Mouse (Mus musculus) embryonic facial prominence, embryonic 11.5 days (tissue): ENCODE results near the gene Gm45062. TPM values are rescaled to one million over a fixed set of nuclear protein-coding genes. Genes with fewer than 3 reads are reported as not detected.

ENCODE experiments used
- ATAC-seq: fragments of 200-750 bp; cut with Nextera tagmentation; replicated peaks from 2 replicates; pipeline ENCODE4 v1.8.0; 2017; ENCODE audit warnings: low read depth; ENCODE audit not compliant: insufficient number of reproducible peaks, low FRiP score, low TSS enrichment
- DNase-seq: peaks from one replicate; pipeline ENCODE4 v3.0.0-alpha.2; 2015; ENCODE audit warnings: low spot score
- H3K27ac ChIP-seq: fragments of 300-500 bp; sonication (generic); replicated peaks from 2 replicates; pipeline ENCODE4 v1.5.1; 2014; ENCODE audit warnings: mild to moderate bottlenecking, low read depth, low read length, control low read depth
- H3K27me3 ChIP-seq: fragments of 300-500 bp; sonication (generic); 2 replicates; pipeline ENCODE4 v1.6.1; 2014; ENCODE audit warnings: mild to moderate bottlenecking, low read length, moderate library complexity, mixed read lengths; ENCODE audit not compliant: control insufficient read depth, insufficient read depth
- H3K36me3 ChIP-seq: fragments of 300-500 bp; sonication (generic); replicated peaks from 2 replicates; pipeline ENCODE4 v1.6.1; 2014; ENCODE audit warnings: low read depth, mild to moderate bottlenecking, low read length, moderate library complexity, mixed read lengths; ENCODE audit not compliant: control insufficient read depth, insufficient read depth
- H3K4me1 ChIP-seq: fragments of 300-500 bp; sonication (generic); 2 replicates; pipeline ENCODE4 v1.6.1; 2014; ENCODE audit warnings: low read length, mixed read lengths; ENCODE audit not compliant: control insufficient read depth, insufficient read depth
- H3K4me2 ChIP-seq: fragments of 300-500 bp; sonication (generic); 2 replicates; pipeline ENCODE4 v1.6.1; 2014; ENCODE audit warnings: low read depth, mild to moderate bottlenecking, control low read depth, low read length, moderate library complexity
- H3K4me3 ChIP-seq: fragments of 300-500 bp; sonication (generic); 2 replicates; pipeline ENCODE4 v1.5.1; 2014; ENCODE audit warnings: low read depth, low read length, control low read depth
- H3K9ac ChIP-seq: fragments of 300-500 bp; sonication (generic); replicated peaks from 2 replicates; pipeline ENCODE4 v1.6.1; 2014; ENCODE audit warnings: mild to moderate bottlenecking, control low read depth, low read length
- H3K9me3 ChIP-seq: fragments of 300-500 bp; sonication (generic); replicated peaks from 2 replicates; pipeline ENCODE4 v1.6.1; 2016; ENCODE audit warnings: mild to moderate bottlenecking, low read length, inconsistent platforms, mixed read lengths; ENCODE audit not compliant: control insufficient read depth
- WGBS: fragments of 180-500 bp; shearing (Covaris S2); extraction: QIAGEN DNeasy Blood & Tissue Kit; methylation state at CpG from one replicate; pipeline ENCODE4 v1.1.7; 2014; 5-methylcytosine and 5-hydroxymethylcytosine counted together
- polyA plus RNA-seq: library from polyadenylated mRNA; unstranded; fragments of >200 nt; fragmentation: Nextera tagmentation; extraction: Ambion mirVana; gene quantifications from 2 replicates; pipeline ENCODE4 v1.2.1, GENCODE M21; 2014

Gene Gm45062
- polyA plus RNA-seq, 1 experiment from 2014 or later = 14.3 TPM

GRCm38 (mm10) chr6:8489266-8489665 lies 230.0 kb downstream of the Gm45062 start:
- Histone ChIP-seq H3K9me3 (no peaks in the 10 kb centered on the region), H3K4me1 (no peaks in the 10 kb centered on the region), H3K4me2 (no peak overlapping the region), H3K9ac (no peak overlapping the region), H3K36me3 (no peaks in the 10 kb centered on the region), H3K4me3 (no peak overlapping the region), H3K27ac (no peak overlapping the region), H3K27me3 (no peaks in the 10 kb centered on the region)
- no peak for DNase-seq
- ATAC-seq = no peak
- WGBS = 76% methylated on average over 7 of the region's 7 CpGs

GRCm38 (mm10) chr6:8489938-8490585 lies 230.8 kb downstream of the Gm45062 start:
- Histone ChIP-seq H3K36me3 (no peaks in the 10 kb centered on the region), H3K27ac (no peak overlapping the region), H3K27me3 (no peaks in the 10 kb centered on the region), H3K4me2 (no peak overlapping the region), H3K4me3 (no peak overlapping the region), H3K9me3 (no peaks in the 10 kb centered on the region), H3K4me1 (no peaks in the 10 kb centered on the region), H3K9ac (no peak overlapping the region)
- ATAC-seq = no peak
- no peak for DNase-seq
- 81% methylated on average over 1 of the region's 1 CpGs for WGBS

GRCm38 (mm10) chr6:8492248-8492647 lies 233.0 kb downstream of the Gm45062 start:
- ATAC-seq = no peak
- no peak for DNase-seq
- no peak overlapping the region for H3K9ac ChIP-seq
- H3K9me3 ChIP-seq = no peaks in the 10 kb centered on the region
- no peaks in the 10 kb centered on the region for H3K27me3 ChIP-seq
- H3K4me3 ChIP-seq = no peak overlapping the region
- H3K4me1 ChIP-seq = no peaks in the 10 kb centered on the region
- no peak overlapping the region for H3K4me2 ChIP-seq
- no peak overlapping the region for H3K27ac ChIP-seq
- 86% methylated on average over 3 of the region's 3 CpGs for WGBS
- no peaks in the 10 kb centered on the region for H3K36me3 ChIP-seq

GRCm38 (mm10) chr6:8495109-8495826 lies 236.0 kb downstream of the Gm45062 start:
- Histone ChIP-seq H3K27me3 (no peaks in the 10 kb centered on the region), H3K4me2 (no peak overlapping the region), H3K9ac (no peak overlapping the region), H3K36me3 (no peaks in the 10 kb centered on the region), H3K27ac (no peak overlapping the region), H3K9me3 (no peaks in the 10 kb centered on the region), H3K4me3 (no peak overlapping the region), H3K4me1 (no peaks in the 10 kb centered on the region)
- 79% methylated on average over 5 of the region's 5 CpGs for WGBS
- ATAC-seq = no peak
- no peak for DNase-seq

- Histone ChIP-seq H3K27ac (no peak overlapping the region), H3K4me1 (no peaks in the 10 kb centered on the region), H3K36me3 (no peaks in the 10 kb centered on the region), H3K27me3 (no peaks in the 10 kb centered on the region), H3K9me3 (no peaks in the 10 kb centered on the region), H3K4me2 (no peak overlapping the region), H3K9ac (no peak overlapping the region), H3K4me3 (no peak overlapping the region)
- DNase-seq (no peak), ATAC-seq (no peak)
- WGBS = 83% methylated on average over 4 of the region's 4 CpGs
These were observed 236.6 kb downstream of the Gm45062 start for GRCm38 (mm10) chr6:8495827-8496222.

- no peaks in the 10 kb centered on the region for H3K27me3 ChIP-seq
- H3K27ac ChIP-seq = no peak overlapping the region
- no peaks in the 10 kb centered on the region for H3K9me3 ChIP-seq
- no peak overlapping the region for H3K4me3 ChIP-seq
- no peak overlapping the region for H3K4me2 ChIP-seq
- 66% methylated on average over 6 of the region's 6 CpGs for WGBS
- H3K4me1 ChIP-seq = no peaks in the 10 kb centered on the region
- H3K36me3 ChIP-seq = no peaks in the 10 kb centered on the region
- no peak for DNase-seq
- ATAC-seq = no peak
- no peak overlapping the region for H3K9ac ChIP-seq
These were observed 238.1 kb downstream of the Gm45062 start for GRCm38 (mm10) chr6:8497234-8497867.

- no peak overlapping the region for H3K4me3 ChIP-seq
- H3K4me1 ChIP-seq = no peaks in the 10 kb centered on the region
- H3K9ac ChIP-seq = no peak overlapping the region
- H3K27ac ChIP-seq = no peak overlapping the region
- H3K36me3 ChIP-seq = no peaks in the 10 kb centered on the region
- no peak overlapping the region for H3K4me2 ChIP-seq
- no peaks in the 10 kb centered on the region for H3K27me3 ChIP-seq
- ATAC-seq = no peak
- H3K9me3 ChIP-seq = no peaks in the 10 kb centered on the region
- DNase-seq = no peak
- WGBS = 76% methylated on average over 6 of the region's 6 CpGs
These were observed 238.6 kb downstream of the Gm45062 start for GRCm38 (mm10) chr6:8497868-8498257.

GRCm38 (mm10) chr6:8498961-8499360 lies 239.7 kb downstream of the Gm45062 start:
- Histone ChIP-seq H3K4me3 (no peak overlapping the region), H3K9me3 (no peaks in the 10 kb centered on the region), H3K27ac (no peak overlapping the region), H3K27me3 (no peaks in the 10 kb centered on the region), H3K36me3 (no peaks in the 10 kb centered on the region), H3K4me1 (no peaks in the 10 kb centered on the region), H3K9ac (no peak overlapping the region), H3K4me2 (no peak overlapping the region)
- 90% methylated on average over 3 of the region's 3 CpGs for WGBS
- DNase-seq = no peak
- no peak for ATAC-seq
